Mouse (Mus musculus): ENCODE data around the gene Iqgap2. TPM values are rescaled to one million over a fixed set of nuclear protein-coding genes. Genes with fewer than 3 reads are reported as not detected.

The Iqgap2 gene
- polyA plus RNA-seq, 1 experiment from 2014 or later, result 70.8 TPM

- peaks cover 59% of the 10 kb centered on the region for H3K36me3 ChIP-seq (ENCODE audit: inconsistent target)
- 90% methylated on average over 9 of the region's 9 CpGs for WGBS (ENCODE audit: missing documents)
- no peak overlapping the region for H3K4me3 ChIP-seq (ENCODE audit: inconsistent target)
- no peaks in the 10 kb centered on the region for H3K79me2 ChIP-seq (ENCODE audit: inconsistent target)
- H3K27ac ChIP-seq, result no peak overlapping the region
Observed at GRCm38 (mm10) chr13:95646687-95647111, 245.0 kb downstream of the Iqgap2 start.

- Histone ChIP-seq H3K36me3 (ENCODE audit: inconsistent target) (peaks cover 53% of the 10 kb centered on the region), H3K79me2 (ENCODE audit: inconsistent target) (no peaks in the 10 kb centered on the region), H3K27ac (no peak overlapping the region), H3K4me3 (ENCODE audit: inconsistent target) (no peak overlapping the region)
- 87% methylated on average over 7 of the region's 7 CpGs for WGBS (ENCODE audit: missing documents)
Observed at GRCm38 (mm10) chr13:95643740-95644139, 248.0 kb downstream of the Iqgap2 start.

- Histone ChIP-seq H3K79me2 (ENCODE audit: inconsistent target) (no peaks in the 10 kb centered on the region), H3K27ac (no peak overlapping the region), H3K4me3 (ENCODE audit: inconsistent target) (no peak overlapping the region), H3K36me3 (ENCODE audit: inconsistent target) (peaks cover 46% of the 10 kb centered on the region)
- WGBS (ENCODE audit: missing documents), result 94% methylated on average over 17 of the region's 17 CpGs
Observed at GRCm38 (mm10) chr13:95641061-95641986, 250.4 kb downstream of the Iqgap2 start.

- Histone ChIP-seq H3K36me3 (ENCODE audit: inconsistent target) (peaks cover 37% of the 10 kb centered on the region), H3K4me3 (ENCODE audit: inconsistent target) (no peak overlapping the region), H3K79me2 (ENCODE audit: inconsistent target) (no peaks in the 10 kb centered on the region), H3K27ac (no peak overlapping the region)
- 89% methylated on average over 1 of the region's 1 CpGs for WGBS (ENCODE audit: missing documents)
Observed at GRCm38 (mm10) chr13:95640408-95640807, 251.3 kb downstream of the Iqgap2 start.

GRCm38 (mm10) chr13:95639336-95640116, 252.2 kb downstream of the Iqgap2 start:
- Histone ChIP-seq H3K36me3 (ENCODE audit: inconsistent target) (peaks cover 33% of the 10 kb centered on the region), H3K79me2 (ENCODE audit: inconsistent target) (no peaks in the 10 kb centered on the region), H3K4me3 (ENCODE audit: inconsistent target) (no peak overlapping the region), H3K27ac (no peak overlapping the region)
- 76% methylated on average over 15 of the region's 15 CpGs for WGBS (ENCODE audit: missing documents)

GRCm38 (mm10) chr13:95638894-95639293, 252.8 kb downstream of the Iqgap2 start:
- 23% methylated on average over 5 of the region's 5 CpGs for WGBS (ENCODE audit: missing documents)
- H3K4me3 ChIP-seq (ENCODE audit: inconsistent target), result no peak overlapping the region
- no peak overlapping the region for H3K27ac ChIP-seq

GRCm38 (mm10) chr13:95637737-95638136, 254.0 kb downstream of the Iqgap2 start:
- Histone ChIP-seq H3K79me2 (ENCODE audit: inconsistent target) (no peaks in the 10 kb centered on the region), H3K27ac (no peak overlapping the region), H3K36me3 (ENCODE audit: inconsistent target) (peaks cover 19% of the 10 kb centered on the region; the same call in 1 of the 2 replicates), H3K4me3 (ENCODE audit: inconsistent target) (no peak overlapping the region)
- 88% methylated on average over 10 of the region's 10 CpGs for WGBS (ENCODE audit: missing documents)

More at GRCm38 (mm10) chr13:95638894-95639293, 252.8 kb downstream of the Iqgap2 start:
- Histone ChIP-seq H3K36me3 (ENCODE audit: inconsistent target) (peaks cover 26% of the 10 kb centered on the region; the same call in 1 of the 2 replicates), H3K79me2 (ENCODE audit: inconsistent target) (no peaks in the 10 kb centered on the region)

GRCm38 (mm10) chr13:95635301-95635700, 256.4 kb downstream of the Iqgap2 start:
- Histone ChIP-seq H3K27ac (no peak overlapping the region), H3K79me2 (ENCODE audit: inconsistent target) (no peaks in the 10 kb centered on the region), H3K4me3 (ENCODE audit: inconsistent target) (no peak overlapping the region), H3K36me3 (ENCODE audit: inconsistent target) (peaks cover 35% of the 10 kb centered on the region)
- WGBS (ENCODE audit: missing documents), result 90% methylated on average over 12 of the region's 12 CpGs

- Histone ChIP-seq H3K79me2 (ENCODE audit: inconsistent target) (no peaks in the 10 kb centered on the region), H3K27ac (no peak overlapping the region), H3K4me3 (ENCODE audit: inconsistent target) (no peak overlapping the region), H3K36me3 (ENCODE audit: inconsistent target) (peaks cover 41% of the 10 kb centered on the region)
- WGBS (ENCODE audit: missing documents), result 40% methylated on average over 2 of the region's 2 CpGs
Observed at GRCm38 (mm10) chr13:95634451-95634850, 257.3 kb downstream of the Iqgap2 start.

- Histone ChIP-seq H3K27ac (no peak overlapping the region), H3K36me3 (ENCODE audit: inconsistent target) (peaks cover 51% of the 10 kb centered on the region), H3K4me3 (ENCODE audit: inconsistent target) (no peak overlapping the region), H3K79me2 (ENCODE audit: inconsistent target) (no peaks in the 10 kb centered on the region)
- 74% methylated on average over 2 of the region's 2 CpGs for WGBS (ENCODE audit: missing documents)
Observed at GRCm38 (mm10) chr13:95633384-95633783, 258.3 kb downstream of the Iqgap2 start.

GRCm38 (mm10) chr13:95632144-95632543, 259.6 kb downstream of the Iqgap2 start:
- H3K36me3 ChIP-seq (ENCODE audit: inconsistent target), result peaks cover 54% of the 10 kb centered on the region
- H3K79me2 ChIP-seq (ENCODE audit: inconsistent target), result no peaks in the 10 kb centered on the region
- no peak overlapping the region for H3K4me3 ChIP-seq (ENCODE audit: inconsistent target)
- no peak overlapping the region for H3K27ac ChIP-seq
- 93% methylated on average over 6 of the region's 6 CpGs for WGBS (ENCODE audit: missing documents)

- Histone ChIP-seq H3K4me3 (ENCODE audit: inconsistent target) (no peak overlapping the region), H3K36me3 (ENCODE audit: inconsistent target) (peaks cover 51% of the 10 kb centered on the region), H3K27ac (no peak overlapping the region), H3K79me2 (ENCODE audit: inconsistent target) (no peaks in the 10 kb centered on the region)
- WGBS (ENCODE audit: missing documents), result 52% methylated on average over 2 of the region's 2 CpGs
Observed at GRCm38 (mm10) chr13:95630747-95631146, 261.0 kb downstream of the Iqgap2 start.

- no peaks in the 10 kb centered on the region for H3K79me2 ChIP-seq (ENCODE audit: inconsistent target)
- peaks cover 46% of the 10 kb centered on the region for H3K36me3 ChIP-seq (ENCODE audit: inconsistent target)
- H3K27ac ChIP-seq, result no peak overlapping the region
- no peak overlapping the region for H3K4me3 ChIP-seq (ENCODE audit: inconsistent target)
- WGBS (ENCODE audit: missing documents), result 95% methylated on average over 10 of the region's 10 CpGs
Observed at GRCm38 (mm10) chr13:95629751-95630150, 262.0 kb downstream of the Iqgap2 start.

- H3K36me3 ChIP-seq (ENCODE audit: inconsistent target), result peaks cover 33% of the 10 kb centered on the region
- no peaks in the 10 kb centered on the region for H3K79me2 ChIP-seq (ENCODE audit: inconsistent target)
- no peak overlapping the region for H3K4me3 ChIP-seq (ENCODE audit: inconsistent target)
- WGBS (ENCODE audit: missing documents), result 91% methylated on average over 7 of the region's 7 CpGs
- no peak overlapping the region for H3K27ac ChIP-seq
Observed at GRCm38 (mm10) chr13:95626696-95627095, 265.0 kb downstream of the Iqgap2 start.

- H3K4me3 ChIP-seq (ENCODE audit: inconsistent target), result no peak overlapping the region
- peaks cover 6% of the 10 kb centered on the region; the same call in 1 of the 2 replicates for H3K36me3 ChIP-seq (ENCODE audit: inconsistent target)
- H3K27ac ChIP-seq, result no peak overlapping the region
- 81% methylated on average over 3 of the region's 3 CpGs for WGBS (ENCODE audit: missing documents)
- no peaks in the 10 kb centered on the region for H3K79me2 ChIP-seq (ENCODE audit: inconsistent target)
Observed at GRCm38 (mm10) chr13:95623042-95623441, 268.7 kb downstream of the Iqgap2 start.

All from macrophage (primary cell).